Mouse (Mus musculus) gastrocnemius, postnatal 10 days (tissue): ENCODE results near the gene Epop. TPM values are rescaled to one million over a fixed set of nuclear protein-coding genes. Genes with fewer than 3 reads are reported as not detected.

Source experiments
- DNase-seq: peaks from one replicate; pipeline ENCODE4 v3.0.0; 2021; ENCODE audit warnings: mixed read lengths
- total RNA-seq, 2 experiments: library from RNA; stranded (reverse); gene quantifications; 2 replicates each; pipeline ENCODE4 v1.2.3; 2021

The Epop gene
- total RNA-seq, 2 experiments from 2014 or later = 0.59 to 0.68 TPM

- DNase-seq = peak; percentile 39
Observed at GRCm38 (mm10) chr11:97628568-97629518, 659 bp downstream of the Epop start.

- DNase-seq = no peak
Observed at GRCm38 (mm10) chr11:97628303-97628567, 1.3 kb downstream of the Epop start.

- no peak for DNase-seq
Observed at GRCm38 (mm10) chr11:97627556-97628302, 1.8 kb downstream of the Epop start.

- DNase-seq = no peak
Observed at GRCm38 (mm10) chr11:97626850-97627249, 2.7 kb downstream of the Epop start.

- no peak for DNase-seq
Observed at GRCm38 (mm10) chr11:97626431-97626830, 3.1 kb downstream of the Epop start.

GRCm38 (mm10) chr11:97625551-97625950 is 4.0 kb downstream of the Epop start:
- DNase-seq = no peak

- no peak for DNase-seq
Observed at GRCm38 (mm10) chr11:97623166-97623565, 6.3 kb downstream of the Epop start.

GRCm38 (mm10) chr11:97622440-97622839 is 7.1 kb downstream of the Epop start:
- DNase-seq = peak; percentile 60

GRCm38 (mm10) chr11:97619391-97619795 is 10.1 kb downstream of the Epop start:
- peak; percentile 62 for DNase-seq

- no peak for DNase-seq
Observed at GRCm38 (mm10) chr11:97618368-97618767, 11.1 kb downstream of the Epop start.

GRCm38 (mm10) chr11:97615276-97615675 is 14.2 kb downstream of the Epop start:
- no peak for DNase-seq

GRCm38 (mm10) chr11:97611076-97611475 is 18.4 kb downstream of the Epop start:
- DNase-seq = no peak

- no peak for DNase-seq
Observed at GRCm38 (mm10) chr11:97609743-97610142, 19.8 kb downstream of the Epop start.

GRCm38 (mm10) chr11:97608933-97609332 is 20.6 kb downstream of the Epop start:
- no peak for DNase-seq

- DNase-seq = no peak
Observed at GRCm38 (mm10) chr11:97607056-97607725, 22.3 kb downstream of the Epop start.

- DNase-seq = peak; percentile 37
Observed at GRCm38 (mm10) chr11:97603891-97604290, 25.6 kb downstream of the Epop start.

GRCm38 (mm10) chr11:97602223-97602622 is 27.3 kb downstream of the Epop start:
- DNase-seq = no peak

- no peak for DNase-seq
Observed at GRCm38 (mm10) chr11:97599104-97599503, 30.4 kb downstream of the Epop start.

- no peak for DNase-seq
Observed at GRCm38 (mm10) chr11:97597945-97598691, 31.4 kb downstream of the Epop start.

- DNase-seq = no peak
Observed at GRCm38 (mm10) chr11:97594136-97594535, 35.4 kb downstream of the Epop start.

GRCm38 (mm10) chr11:97591910-97592309 is 37.6 kb downstream of the Epop start:
- no peak for DNase-seq
